Mouse (Mus musculus): ENCODE data around the gene Ist1. TPM values are rescaled to one million over a fixed set of nuclear protein-coding genes. Genes with fewer than 3 reads are reported as not detected.

Gene Ist1
- polyA plus RNA-seq, 1 experiment from 2014 or later = 186 TPM

DNA sequence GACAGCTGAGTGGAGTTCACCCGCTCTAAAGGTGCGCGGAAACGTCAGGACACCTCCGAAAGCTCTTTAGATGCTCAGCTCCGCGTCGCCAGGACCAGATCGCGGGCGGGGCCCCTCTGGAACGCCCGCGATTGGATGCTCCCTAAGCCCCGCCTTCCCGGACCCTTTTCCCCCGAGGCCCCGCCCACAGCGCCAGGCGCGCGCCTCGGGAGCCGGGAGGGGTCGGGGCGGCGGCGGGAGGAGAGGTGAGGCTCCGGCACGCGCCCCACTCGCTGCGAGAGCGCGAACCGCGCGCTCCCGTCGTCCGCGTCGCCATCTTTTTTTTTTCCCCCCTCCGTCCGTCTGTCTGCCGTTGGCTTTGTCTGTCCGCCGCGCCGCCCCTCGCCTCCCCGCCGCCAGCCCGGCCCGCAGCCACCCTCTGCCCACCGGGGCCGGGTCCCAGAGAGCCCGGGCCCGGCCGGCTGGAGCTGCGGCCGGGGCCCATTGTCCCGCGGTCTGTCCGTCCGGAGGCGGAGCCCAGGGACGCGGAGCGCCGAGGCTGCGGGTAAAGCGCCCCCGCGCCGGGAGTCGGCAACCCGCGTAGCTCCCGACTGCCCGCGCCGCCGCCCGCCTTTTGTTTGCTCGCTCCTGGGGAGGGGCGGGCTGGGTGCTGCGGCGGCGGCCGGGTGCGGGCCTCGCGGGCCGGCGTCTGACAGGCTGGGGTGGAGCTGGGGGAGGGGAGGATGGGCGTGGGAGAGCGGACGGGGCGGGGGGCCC, 12.4 kb upstream of the Ist1 start, which contains the start of gene Zfp821:
Gene Zfp821, plus strand, starts transcription at position 227 of the 756 bp plus-strand sequence.
- peak within 1 kb of the TSS; percentile 97 for H3K27ac ChIP-seq
- WGBS = 1% methylated on average over 61 of the region's 100 CpGs
- ATAC-seq (ENCODE audit: low FRiP score) = peak; percentile 91
- peaks cover 5% of the 10 kb centered on the region for H3K27me3 ChIP-seq
- peak within 1 kb of the TSS; percentile 100 for H3K9ac ChIP-seq
- peak within 1 kb of the TSS; percentile 86 for H3K4me2 ChIP-seq (replicated peaks)
- peaks cover 33% of the 10 kb centered on the region for H3K4me1 ChIP-seq
- H3K4me3 ChIP-seq = peak within 1 kb of the TSS; percentile 97
- peaks cover 23% of the 10 kb centered on the region for H3K36me3 ChIP-seq
- H3K9me3 ChIP-seq (replicated peaks) = no peaks in the 10 kb centered on the region

DNA sequence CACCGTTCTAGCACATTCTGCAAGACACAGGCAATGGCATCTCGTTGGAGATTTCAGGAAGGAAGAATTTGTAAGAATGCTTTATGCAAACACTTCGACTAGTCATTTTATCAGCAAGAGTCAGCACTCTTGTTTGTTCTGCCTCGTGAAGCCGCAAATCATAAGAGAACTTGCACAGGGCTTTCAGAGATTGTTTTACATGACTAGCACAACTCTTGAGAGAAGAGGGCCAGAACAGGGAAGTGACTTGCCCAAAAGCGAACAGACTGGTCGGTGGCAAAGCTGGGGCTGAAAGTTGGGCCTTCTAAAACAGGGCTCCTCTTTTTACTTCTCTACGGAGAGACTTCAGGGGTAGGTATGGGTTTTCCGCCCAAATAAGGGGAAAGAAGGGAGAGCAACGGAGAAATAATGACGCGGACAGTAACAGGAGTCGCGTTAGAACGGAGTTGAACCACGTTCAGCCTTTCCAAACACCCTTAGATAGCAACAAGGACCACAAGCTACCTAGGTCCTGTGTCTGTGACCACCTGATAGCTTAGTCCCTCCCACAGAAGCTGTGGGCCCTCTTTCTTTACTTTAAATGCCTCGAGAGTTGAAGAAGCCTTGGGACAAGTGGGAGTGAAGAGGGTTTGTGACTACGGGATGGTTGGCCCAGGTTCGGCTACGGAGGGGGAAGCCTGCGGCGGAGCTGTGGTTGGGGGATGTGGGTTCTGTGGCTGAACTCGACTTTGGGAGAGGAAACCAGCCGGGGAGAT, 11.7 kb upstream of the Ist1 start:
- Histone ChIP-seq H3K27me3 (peaks cover 5% of the 10 kb centered on the region), H3K9ac (peak overlapping the region; percentile 55), H3K9me3 (replicated peaks) (no peaks in the 10 kb centered on the region), H3K4me1 (peaks cover 33% of the 10 kb centered on the region), H3K4me3 (peak overlapping the region; percentile 97), H3K36me3 (peaks cover 16% of the 10 kb centered on the region), H3K27ac (no peak overlapping the region), H3K4me2 (replicated peaks) (peak overlapping the region; percentile 86)
- peak; percentile 33; the same call in 1 of the 2 replicates for ATAC-seq (ENCODE audit: low FRiP score)
- WGBS = 13% methylated on average over 24 of the region's 24 CpGs

- H3K27ac ChIP-seq = no peak overlapping the region
- H3K4me2 ChIP-seq (replicated peaks) = no peak overlapping the region
- H3K36me3 ChIP-seq = no peaks in the 10 kb centered on the region
- H3K9me3 ChIP-seq (replicated peaks) = no peaks in the 10 kb centered on the region
- H3K4me1 ChIP-seq = peaks cover 5% of the 10 kb centered on the region
- H3K27me3 ChIP-seq = peaks cover 5% of the 10 kb centered on the region
- no peak overlapping the region for H3K9ac ChIP-seq
- WGBS = 83% methylated on average over 3 of the region's 3 CpGs
- H3K4me3 ChIP-seq = no peak overlapping the region
- ATAC-seq (ENCODE audit: low FRiP score) = no peak
Observed at GRCm38 (mm10) chr8:109698477-109698876, 5.4 kb upstream of the Ist1 start.

- Histone ChIP-seq H3K4me2 (replicated peaks) (no peak overlapping the region), H3K4me3 (no peak overlapping the region), H3K4me1 (peaks cover 5% of the 10 kb centered on the region), H3K9me3 (replicated peaks) (no peaks in the 10 kb centered on the region), H3K27ac (no peak overlapping the region), H3K9ac (no peak overlapping the region), H3K36me3 (no peaks in the 10 kb centered on the region), H3K27me3 (peaks cover 2% of the 10 kb centered on the region)
- WGBS = 80% methylated on average over 1 of the region's 1 CpGs
- ATAC-seq (ENCODE audit: low FRiP score) = no peak
Observed at GRCm38 (mm10) chr8:109697754-109698153, 4.7 kb upstream of the Ist1 start.

GRCm38 (mm10) chr8:109694154-109694553, 1.1 kb upstream of the Ist1 start:
- ATAC-seq (ENCODE audit: low FRiP score) = no peak
- no peak overlapping the region for H3K4me3 ChIP-seq

GRCm38 (mm10) chr8:109692443-109693145, 466 bp downstream of the Ist1 start:
- peak overlapping the region; percentile 80 for H3K27ac ChIP-seq
- peak; percentile 78 for ATAC-seq (ENCODE audit: low FRiP score)
- H3K4me3 ChIP-seq = peak overlapping the region; percentile 93
- peak overlapping the region; percentile 61 for H3K4me2 ChIP-seq (replicated peaks)
- no peaks in the 10 kb centered on the region for H3K27me3 ChIP-seq
- peaks cover 25% of the 10 kb centered on the region for H3K4me1 ChIP-seq
- WGBS = under 1% methylated on average over 38 of the region's 38 CpGs
- H3K9ac ChIP-seq = peak overlapping the region; percentile 95
- no peaks in the 10 kb centered on the region for H3K36me3 ChIP-seq
- no peaks in the 10 kb centered on the region for H3K9me3 ChIP-seq (replicated peaks)

More at GRCm38 (mm10) chr8:109694154-109694553, 1.1 kb upstream of the Ist1 start:
- Histone ChIP-seq H3K9ac (no peak overlapping the region), H3K4me2 (replicated peaks) (no peak overlapping the region), H3K27ac (no peak overlapping the region), H3K36me3 (no peaks in the 10 kb centered on the region), H3K4me1 (peaks cover 25% of the 10 kb centered on the region), H3K9me3 (replicated peaks) (no peaks in the 10 kb centered on the region), H3K27me3 (no peaks in the 10 kb centered on the region)
- 68% methylated on average over 6 of the region's 6 CpGs for WGBS

DNA sequence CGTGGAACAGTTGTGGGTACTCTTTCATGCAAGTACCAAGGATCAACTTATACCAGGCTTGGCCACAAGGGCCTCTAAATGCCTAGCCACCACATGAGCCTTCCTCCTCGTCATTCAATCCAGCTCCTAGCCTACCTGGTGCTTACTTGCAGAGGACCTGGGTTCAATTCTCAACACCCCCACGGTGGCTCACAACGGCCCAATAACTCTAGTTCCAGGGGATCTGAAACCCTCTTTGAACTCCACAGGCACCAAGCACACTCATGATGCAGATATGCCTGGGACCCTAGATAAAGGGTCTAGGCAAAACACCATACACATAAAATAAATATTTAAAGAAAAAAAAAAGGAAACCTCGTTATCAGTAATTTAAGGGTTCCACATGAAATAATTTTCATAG, 1.3 kb downstream of the Ist1 start:
- WGBS = 66% methylated on average over 5 of the region's 5 CpGs
- H3K36me3 ChIP-seq = no peaks in the 10 kb centered on the region
- no peaks in the 10 kb centered on the region for H3K27me3 ChIP-seq
- H3K9ac ChIP-seq = peak overlapping the region; percentile 95
- no peak for ATAC-seq (ENCODE audit: low FRiP score)
- no peak overlapping the region for H3K27ac ChIP-seq
- H3K4me2 ChIP-seq (replicated peaks) = peak overlapping the region; percentile 61
- H3K9me3 ChIP-seq (replicated peaks) = no peaks in the 10 kb centered on the region
- H3K4me1 ChIP-seq = peaks cover 25% of the 10 kb centered on the region
- peak overlapping the region; percentile 93 for H3K4me3 ChIP-seq

DNA sequence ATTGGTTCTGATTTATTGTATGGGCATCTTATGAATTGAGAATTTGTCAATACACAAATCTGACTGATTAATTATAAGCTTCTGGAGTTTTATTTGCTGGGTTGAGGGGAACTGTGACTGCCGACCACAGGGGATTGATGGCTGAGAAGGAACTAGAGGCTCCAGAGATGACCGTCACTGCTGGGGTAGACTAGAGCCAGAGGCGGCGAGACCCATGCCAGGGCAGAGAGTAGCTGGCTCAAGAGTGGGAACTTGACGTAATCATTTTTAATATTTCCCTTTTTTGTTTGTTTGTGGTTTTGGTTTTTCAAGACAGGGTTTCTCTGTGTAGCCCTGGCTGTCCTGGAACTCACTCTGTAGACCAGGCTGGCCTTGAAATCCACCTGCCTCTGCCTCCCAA, 5.8 kb downstream of the Ist1 start:
- Histone ChIP-seq H3K36me3 (peaks cover 9% of the 10 kb centered on the region), H3K4me3 (no peak overlapping the region), H3K9me3 (replicated peaks) (no peaks in the 10 kb centered on the region), H3K27ac (no peak overlapping the region), H3K4me2 (replicated peaks) (no peak overlapping the region), H3K9ac (no peak overlapping the region), H3K27me3 (no peaks in the 10 kb centered on the region), H3K4me1 (peaks cover 19% of the 10 kb centered on the region)
- ATAC-seq (ENCODE audit: low FRiP score) = no peak
- 94% methylated on average over 5 of the region's 5 CpGs for WGBS

DNA sequence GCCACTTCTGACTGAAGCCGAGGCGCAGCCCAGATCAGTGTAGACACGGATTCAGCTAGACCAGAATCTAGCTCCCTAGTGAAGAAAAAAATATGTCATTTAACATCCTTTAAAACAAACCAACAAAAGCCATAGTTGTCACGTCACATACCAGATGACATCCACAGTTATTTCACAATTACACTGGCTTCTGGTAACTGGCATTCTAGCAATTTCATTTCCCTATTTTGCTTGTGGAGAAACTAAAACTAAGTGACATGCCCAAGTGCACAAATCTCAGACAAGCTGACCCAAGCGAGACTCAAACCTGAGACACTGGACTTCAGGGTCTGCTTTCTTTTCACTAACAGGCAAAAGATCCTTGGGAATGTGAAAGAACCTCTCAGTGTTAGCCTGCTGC, 10.9 kb downstream of the Ist1 start:
- no peaks in the 10 kb centered on the region for H3K9me3 ChIP-seq (replicated peaks)
- peaks cover 56% of the 10 kb centered on the region for H3K36me3 ChIP-seq
- WGBS = 96% methylated on average over 5 of the region's 5 CpGs
- H3K27me3 ChIP-seq = no peaks in the 10 kb centered on the region
- no peak overlapping the region for H3K9ac ChIP-seq
- H3K27ac ChIP-seq = no peak overlapping the region
- no peaks in the 10 kb centered on the region for H3K4me1 ChIP-seq
- H3K4me3 ChIP-seq = no peak overlapping the region
- H3K4me2 ChIP-seq (replicated peaks) = no peak overlapping the region
- ATAC-seq (ENCODE audit: low FRiP score) = no peak

DNA sequence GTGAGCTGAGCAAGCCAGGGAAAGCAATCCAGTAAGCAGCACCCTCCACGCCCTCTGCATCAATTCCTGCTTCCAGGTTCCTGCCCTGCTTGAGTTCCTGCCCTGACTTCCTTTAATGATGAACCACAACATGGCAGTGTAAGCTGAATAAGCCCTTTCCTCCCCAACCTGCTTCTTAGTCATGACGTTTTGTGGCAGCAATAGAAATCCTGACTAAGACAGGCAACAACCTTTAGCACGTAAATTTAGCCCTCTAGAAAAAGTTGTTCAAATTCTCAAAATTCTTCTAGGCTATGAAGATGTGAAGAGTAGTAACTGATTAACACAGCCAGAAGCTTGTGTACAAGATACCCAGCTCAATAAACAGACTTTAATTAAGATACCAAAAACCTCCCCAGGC, 11.5 kb downstream of the Ist1 start:
- H3K4me1 ChIP-seq = no peaks in the 10 kb centered on the region
- H3K27me3 ChIP-seq = no peaks in the 10 kb centered on the region
- no peak for ATAC-seq (ENCODE audit: low FRiP score)
- H3K27ac ChIP-seq = no peak overlapping the region
- 86% methylated on average over 3 of the region's 3 CpGs for WGBS
- H3K9ac ChIP-seq = no peak overlapping the region
- H3K36me3 ChIP-seq = peaks cover 62% of the 10 kb centered on the region
- H3K9me3 ChIP-seq (replicated peaks) = no peaks in the 10 kb centered on the region
- no peak overlapping the region for H3K4me2 ChIP-seq (replicated peaks)
- no peak overlapping the region for H3K4me3 ChIP-seq

- H3K4me1 ChIP-seq = no peaks in the 10 kb centered on the region
- no peak for ATAC-seq (ENCODE audit: low FRiP score)
- no peaks in the 10 kb centered on the region for H3K9me3 ChIP-seq (replicated peaks)
- 96% methylated on average over 9 of the region's 9 CpGs for WGBS
- H3K4me3 ChIP-seq = no peak overlapping the region
- H3K27me3 ChIP-seq = no peaks in the 10 kb centered on the region
- no peak overlapping the region for H3K27ac ChIP-seq
- peaks cover 95% of the 10 kb centered on the region for H3K36me3 ChIP-seq
- no peak overlapping the region for H3K9ac ChIP-seq
- no peak overlapping the region for H3K4me2 ChIP-seq (replicated peaks)
Observed at GRCm38 (mm10) chr8:109675896-109676643, 17.0 kb downstream of the Ist1 start.
